Mouse (Mus musculus) neural tube, embryonic 14.5 days (tissue): Measurements from ENCODE around the gene Dcdc2b. TPM values are rescaled to one million over a fixed set of nuclear protein-coding genes. Genes with fewer than 3 reads are reported as not detected.

Experiments used
- ATAC-seq: fragments of 200-750 bp; cut with Nextera tagmentation; 2 replicates; pipeline ENCODE4 v1.8.0; 2017; ENCODE audit warnings: low read depth, mild to moderate bottlenecking, moderate TSS enrichment, moderate library complexity
- H3K27ac ChIP-seq: fragments of 300-500 bp; sonication (generic); 2 replicates; pipeline ENCODE4 v1.5.1; 2014; ENCODE audit warnings: low read depth, mild to moderate bottlenecking, control low read depth, low read length, moderate library complexity, mixed read lengths
- H3K27me3 ChIP-seq: fragments of 300-500 bp; sonication (generic); 2 replicates; pipeline ENCODE4 v1.6.1; 2014; ENCODE audit warnings: low read length; ENCODE audit not compliant: control insufficient read depth, insufficient read depth
- H3K36me3 ChIP-seq: fragments of 300-500 bp; sonication (generic); 2 replicates; pipeline ENCODE4 v1.6.1; 2014; ENCODE audit warnings: low read length, mixed read lengths; ENCODE audit not compliant: control insufficient read depth, insufficient read depth
- H3K4me1 ChIP-seq: fragments of 300-500 bp; sonication (generic); 2 replicates; pipeline ENCODE4 v1.6.1; 2014; ENCODE audit warnings: low read length; ENCODE audit not compliant: control insufficient read depth, insufficient read depth
- H3K4me2 ChIP-seq: fragments of 300-500 bp; sonication (generic); 2 replicates; pipeline ENCODE4 v1.6.1; 2014; ENCODE audit warnings: mild to moderate bottlenecking, low read depth, low read length, control low read depth
- H3K4me3 ChIP-seq: fragments of 300-500 bp; sonication (generic); 2 replicates; pipeline ENCODE4 v1.5.1; 2014; ENCODE audit warnings: low read depth, low read length, control low read depth, mixed read lengths
- H3K9ac ChIP-seq: fragments of 300-500 bp; sonication (generic); replicated peaks from 2 replicates; pipeline ENCODE4 v1.6.1; 2014; ENCODE audit warnings: low read depth, mild to moderate bottlenecking, control low read depth, low read length, mixed read lengths
- H3K9me3 ChIP-seq: fragments of 300-500 bp; sonication (generic); 2 replicates; pipeline ENCODE4 v1.6.1; 2016; ENCODE audit warnings: low read length; ENCODE audit not compliant: control insufficient read depth
- WGBS: fragments of 180-500 bp; shearing (Covaris S2); extraction: QIAGEN DNeasy Blood & Tissue Kit; methylation state at CpG from one replicate; pipeline ENCODE4 v1.1.7; 2014; 5-methylcytosine and 5-hydroxymethylcytosine counted together
- polyA plus RNA-seq: library from polyadenylated mRNA; unstranded; fragments of >200 nt; fragmentation: Nextera tagmentation; extraction: Ambion mirVana; gene quantifications from 2 replicates; pipeline ENCODE4 v1.2.1, GENCODE M21; 2014

Dcdc2b gene
- polyA plus RNA-seq, 1 experiment from 2014 or later: 4.7 TPM

- Histone ChIP-seq H3K27me3 (no peaks in the 10 kb centered on the region), H3K27ac (no peak overlapping the region), H3K4me3 (no peak overlapping the region), H3K9me3 (no peaks in the 10 kb centered on the region), H3K4me1 (no peaks in the 10 kb centered on the region), H3K36me3 (peaks cover 27% of the 10 kb centered on the region), H3K9ac (no peak overlapping the region), H3K4me2 (no peak overlapping the region)
- 72% methylated on average over 4 of the region's 4 CpGs for WGBS
- ATAC-seq: no peak
These were observed 25.2 kb downstream of the Dcdc2b start for GRCm38 (mm10) chr4:129588865-129589264.

GRCm38 (mm10) chr4:129586943-129587342 is 27.1 kb downstream of the Dcdc2b start:
- Histone ChIP-seq H3K36me3 (peaks cover 18% of the 10 kb centered on the region; the same call in 1 of the 2 replicates), H3K4me1 (no peaks in the 10 kb centered on the region), H3K27me3 (no peaks in the 10 kb centered on the region), H3K27ac (no peak overlapping the region), H3K9ac (no peak overlapping the region), H3K4me3 (no peak overlapping the region), H3K9me3 (no peaks in the 10 kb centered on the region), H3K4me2 (no peak overlapping the region)
- WGBS: 36% methylated on average over 1 of the region's 1 CpGs
- ATAC-seq: no peak

- no peaks in the 10 kb centered on the region for H3K9me3 ChIP-seq
- H3K36me3 ChIP-seq: peaks cover 6% of the 10 kb centered on the region; the same call in 1 of the 2 replicates
- WGBS: 76% methylated on average over 9 of the region's 9 CpGs
- H3K27me3 ChIP-seq: no peaks in the 10 kb centered on the region
- no peak overlapping the region for H3K9ac ChIP-seq
- H3K4me3 ChIP-seq: no peak overlapping the region
- no peak overlapping the region for H3K4me2 ChIP-seq
- ATAC-seq: no peak
- no peak overlapping the region for H3K27ac ChIP-seq
- H3K4me1 ChIP-seq: no peaks in the 10 kb centered on the region
These were observed 28.3 kb downstream of the Dcdc2b start for GRCm38 (mm10) chr4:129585773-129586172.

DNA sequence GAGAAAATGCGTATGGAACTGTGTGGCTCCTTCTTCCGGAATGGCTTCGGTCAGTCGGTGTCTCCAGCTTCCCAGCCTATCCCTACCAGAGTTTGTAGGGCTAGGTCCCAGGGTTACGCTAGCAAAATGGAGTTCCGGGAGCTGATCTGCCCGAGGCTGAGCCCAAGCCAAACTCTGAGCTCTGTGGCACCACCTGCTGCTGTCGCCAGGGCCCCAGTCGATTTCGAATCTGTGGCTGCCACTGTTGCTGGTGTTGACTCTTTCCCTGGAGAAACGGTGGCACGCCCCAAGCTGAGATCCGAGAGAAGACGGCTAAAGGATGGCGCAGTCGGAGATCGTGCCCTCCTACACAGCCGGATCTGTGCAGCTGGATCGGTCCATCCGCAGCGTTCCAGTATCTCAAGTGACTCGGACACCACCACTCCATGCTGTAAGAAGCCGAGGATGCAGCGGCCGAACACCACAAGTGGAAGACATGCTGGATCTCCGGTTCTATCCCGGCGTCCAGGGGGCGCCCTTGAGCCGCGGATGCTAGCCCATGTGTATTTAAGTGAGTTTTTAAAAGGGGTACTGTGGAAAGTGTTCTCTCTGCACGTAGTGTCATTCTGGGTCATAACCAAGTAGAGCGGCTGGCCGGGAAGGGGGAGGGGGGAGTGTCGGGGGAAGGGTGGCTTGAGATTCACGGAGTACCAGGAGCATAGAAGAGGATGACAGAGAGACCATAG is 29.0 kb downstream of the Dcdc2b start:
- H3K36me3 ChIP-seq: no peaks in the 10 kb centered on the region
- no peak overlapping the region for H3K27ac ChIP-seq
- no peaks in the 10 kb centered on the region for H3K9me3 ChIP-seq
- H3K4me2 ChIP-seq: peak overlapping the region; percentile 48
- H3K27me3 ChIP-seq: no peaks in the 10 kb centered on the region
- peak overlapping the region; percentile 25; the same call in 1 of the 2 replicates for H3K9ac ChIP-seq
- H3K4me1 ChIP-seq: no peaks in the 10 kb centered on the region
- peak; percentile 63 for ATAC-seq
- 3% methylated on average over 36 of the region's 36 CpGs for WGBS
- peak overlapping the region; percentile 22 for H3K4me3 ChIP-seq

DNA sequence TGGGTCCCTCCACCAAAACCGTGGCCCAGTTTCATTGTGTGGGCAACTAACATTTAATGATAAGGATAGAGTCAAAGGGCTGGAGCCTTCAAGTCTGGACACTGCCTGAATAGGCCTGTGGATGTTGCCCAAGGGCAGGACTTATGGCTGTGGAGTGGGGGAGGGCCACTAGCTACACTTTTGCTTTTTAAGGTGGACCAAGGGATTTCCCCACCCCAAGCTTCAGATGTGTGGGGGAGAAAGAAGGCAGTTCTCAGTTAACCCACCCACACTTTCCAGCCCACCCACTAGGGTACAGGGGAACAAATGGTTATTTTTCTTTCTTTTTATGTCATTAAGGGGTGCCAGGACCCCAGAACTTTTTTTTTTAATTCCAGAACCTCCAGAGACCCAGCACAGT is 29.7 kb downstream of the Dcdc2b start:
- Histone ChIP-seq H3K9ac (no peak overlapping the region), H3K4me2 (peak overlapping the region; percentile 48; the same call in 1 of the 2 replicates), H3K4me3 (no peak overlapping the region), H3K27me3 (no peaks in the 10 kb centered on the region), H3K27ac (no peak overlapping the region), H3K9me3 (no peaks in the 10 kb centered on the region), H3K36me3 (no peaks in the 10 kb centered on the region), H3K4me1 (no peaks in the 10 kb centered on the region)
- 82% methylated on average over 1 of the region's 1 CpGs for WGBS
- no peak for ATAC-seq

- 80% methylated on average over 1 of the region's 1 CpGs for WGBS
- Histone ChIP-seq H3K27ac (no peak overlapping the region), H3K4me3 (no peak overlapping the region), H3K36me3 (no peaks in the 10 kb centered on the region), H3K27me3 (no peaks in the 10 kb centered on the region), H3K4me1 (no peaks in the 10 kb centered on the region), H3K9me3 (no peaks in the 10 kb centered on the region), H3K4me2 (no peak overlapping the region), H3K9ac (no peak overlapping the region)
- no peak for ATAC-seq
These were observed 31.8 kb downstream of the Dcdc2b start for GRCm38 (mm10) chr4:129582251-129582650.

- WGBS: 78% methylated on average over 7 of the region's 7 CpGs
- H3K27ac ChIP-seq: no peak overlapping the region
- H3K9me3 ChIP-seq: no peaks in the 10 kb centered on the region
- no peaks in the 10 kb centered on the region for H3K27me3 ChIP-seq
- ATAC-seq: no peak
- no peaks in the 10 kb centered on the region; the same call in 1 of the 2 replicates for H3K4me1 ChIP-seq
- H3K36me3 ChIP-seq: no peaks in the 10 kb centered on the region
- H3K9ac ChIP-seq: no peak overlapping the region
- no peak overlapping the region for H3K4me2 ChIP-seq
- H3K4me3 ChIP-seq: no peak overlapping the region
These were observed 33.7 kb downstream of the Dcdc2b start for GRCm38 (mm10) chr4:129580347-129580746.

GRCm38 (mm10) chr4:129578466-129578865 is 35.6 kb downstream of the Dcdc2b start, which contains the start of gene Fam167b:
Gene Fam167b, minus strand, starts transcription at chr4:129578549.
- 78% methylated on average over 5 of the region's 5 CpGs for WGBS
- no peak within 1 kb of the TSS for H3K4me2 ChIP-seq
- H3K27me3 ChIP-seq: no peaks in the 10 kb centered on the region
- H3K27ac ChIP-seq: no peak within 1 kb of the TSS
- H3K36me3 ChIP-seq: no peaks in the 10 kb centered on the region
- ATAC-seq: no peak
- no peaks in the 10 kb centered on the region for H3K9me3 ChIP-seq
- no peak within 1 kb of the TSS for H3K9ac ChIP-seq
- no peak within 1 kb of the TSS for H3K4me3 ChIP-seq
- no peaks in the 10 kb centered on the region; the same call in 1 of the 2 replicates for H3K4me1 ChIP-seq

- H3K27me3 ChIP-seq: no peaks in the 10 kb centered on the region
- H3K4me2 ChIP-seq: no peak overlapping the region
- H3K4me3 ChIP-seq: no peak overlapping the region
- no peak overlapping the region for H3K27ac ChIP-seq
- H3K36me3 ChIP-seq: no peaks in the 10 kb centered on the region
- H3K9ac ChIP-seq: no peak overlapping the region
- no peaks in the 10 kb centered on the region; the same call in 1 of the 2 replicates for H3K4me1 ChIP-seq
- no peak for ATAC-seq
- no peaks in the 10 kb centered on the region for H3K9me3 ChIP-seq
- 83% methylated on average over 7 of the region's 7 CpGs for WGBS
These were observed 36.4 kb downstream of the Dcdc2b start for GRCm38 (mm10) chr4:129577688-129578087.
